Mouse (Mus musculus): Measurements from ENCODE around the gene Mea1. TPM values are rescaled to one million over a fixed set of nuclear protein-coding genes. Genes with fewer than 3 reads are reported as not detected.

Mea1 gene
- polyA plus RNA-seq, 1 experiment from 2014 or later = 128 TPM

DNA sequence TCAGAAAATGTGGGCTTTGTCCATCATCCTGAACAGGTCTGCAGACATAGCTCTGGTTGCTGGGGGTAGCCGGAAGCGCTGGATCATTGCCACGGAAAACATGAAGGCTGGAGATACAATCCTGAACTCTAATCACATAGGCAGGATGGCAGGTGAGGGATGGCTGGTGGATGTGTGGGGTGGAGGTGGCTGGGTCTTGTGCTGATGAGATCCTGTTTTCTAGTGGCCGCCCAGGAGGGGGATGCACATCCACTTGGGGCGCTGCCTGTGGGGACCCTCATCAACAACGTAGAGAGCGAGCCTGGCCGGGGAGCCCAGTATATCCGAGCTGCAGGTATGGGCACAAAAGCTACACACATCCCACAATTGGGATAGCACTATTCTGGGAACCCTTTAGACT, 30.2 kb upstream of the Mea1 start:
- Histone ChIP-seq H3K27me3 (no peaks in the 10 kb centered on the region), H3K9ac (no peak overlapping the region), H3K9me3 (no peaks in the 10 kb centered on the region), H3K4me2 (no peak overlapping the region), H3K4me1 (peaks cover 55% of the 10 kb centered on the region), H3K36me3 (peaks cover 23% of the 10 kb centered on the region), H3K27ac (no peak overlapping the region), H3K4me3 (no peak overlapping the region)
- ATAC-seq (ENCODE audit: borderline replicate concordance, extremely low read depth, low FRiP score, low TSS enrichment) = no peak
- WGBS = 85% methylated on average over 9 of the region's 9 CpGs

DNA sequence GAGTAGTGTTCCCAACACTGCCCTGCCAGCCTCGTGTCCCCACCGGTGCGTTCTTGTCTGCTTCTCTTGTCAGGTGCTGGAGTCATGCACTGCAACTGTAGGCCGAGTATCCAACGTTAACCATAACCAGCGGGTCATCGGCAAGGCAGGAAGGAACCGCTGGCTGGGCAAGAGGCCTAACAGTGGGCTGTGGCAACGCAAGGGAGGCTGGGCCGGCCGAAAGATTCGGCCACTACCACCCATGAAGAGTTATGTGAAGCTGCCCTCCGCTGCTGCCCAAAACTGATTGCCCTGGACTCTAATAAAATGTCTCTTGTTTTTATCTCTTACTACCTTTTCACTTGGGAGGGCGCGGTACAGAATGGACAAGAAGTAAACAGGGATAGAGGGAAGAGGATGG, 28.8 kb upstream of the Mea1 start:
- whole genome bisulfite sequencing = 24% methylated on average over 15 of the region's 15 CpGs
- H3K27me3 ChIP-seq = no peaks in the 10 kb centered on the region
- H3K9me3 ChIP-seq = no peaks in the 10 kb centered on the region
- ATAC-seq (ENCODE audit: borderline replicate concordance, extremely low read depth, low FRiP score, low TSS enrichment) = no peak
- H3K9ac ChIP-seq = peak overlapping the region; percentile 84
- peaks cover 47% of the 10 kb centered on the region for H3K4me1 ChIP-seq
- peaks cover 36% of the 10 kb centered on the region for H3K36me3 ChIP-seq
- peak overlapping the region; percentile 70 for H3K4me3 ChIP-seq
- peak overlapping the region; percentile 96 for H3K27ac ChIP-seq
- peak overlapping the region; percentile 87 for H3K4me2 ChIP-seq

DNA sequence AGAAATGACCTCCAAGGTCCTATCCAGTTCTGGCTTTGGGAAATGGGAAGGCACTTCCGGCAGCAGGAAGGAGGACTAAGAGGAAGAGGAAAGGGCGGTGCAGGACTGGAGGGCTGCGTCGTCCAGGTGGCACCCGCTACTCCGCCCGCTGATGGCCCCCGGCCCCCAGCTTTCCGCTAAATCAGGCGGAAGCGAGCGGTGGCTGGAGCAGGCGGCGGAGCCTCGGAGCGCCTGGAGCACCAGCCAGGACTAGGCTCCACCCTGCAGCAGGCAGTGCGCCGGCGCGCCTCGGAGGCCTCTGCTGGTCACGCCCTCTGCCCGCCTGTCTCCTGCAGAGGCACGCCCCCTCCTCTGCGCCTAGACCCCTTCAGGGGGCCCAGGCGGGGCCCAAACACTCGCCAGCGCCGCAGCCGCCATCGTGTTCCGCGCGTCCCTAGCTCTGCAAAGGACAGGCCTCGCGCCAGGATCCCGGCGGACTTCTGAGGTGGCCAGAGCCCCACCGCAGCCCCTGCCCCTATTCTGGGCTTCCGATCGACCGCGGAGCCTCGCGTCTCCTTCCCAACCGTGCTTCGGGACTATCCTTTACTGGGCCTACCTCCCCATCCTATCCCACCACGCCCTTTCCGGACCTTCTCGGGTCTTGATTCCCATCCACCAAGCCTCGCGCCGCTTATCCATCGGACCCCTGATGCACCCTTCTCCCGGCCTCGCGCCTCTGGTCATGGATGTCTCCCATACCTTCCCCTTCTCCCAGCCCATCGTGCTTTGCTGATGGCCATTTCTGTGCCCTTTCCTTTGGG, 28.2 kb upstream of the Mea1 start, which contains the start of gene Cul7:
TSS of gene Cul7 (plus strand) at position 106 of the 800 bp plus-strand sequence.
- Histone ChIP-seq H3K27me3 (no peaks in the 10 kb centered on the region), H3K36me3 (peaks cover 40% of the 10 kb centered on the region), H3K4me2 (peak within 1 kb of the TSS; percentile 87), H3K4me1 (peaks cover 41% of the 10 kb centered on the region), H3K9me3 (no peaks in the 10 kb centered on the region), H3K27ac (peak within 1 kb of the TSS; percentile 96), H3K9ac (peak within 1 kb of the TSS; percentile 84), H3K4me3 (peak within 1 kb of the TSS; percentile 70)
- whole genome bisulfite sequencing = under 1% methylated on average over 58 of the region's 58 CpGs
- ATAC-seq (ENCODE audit: borderline replicate concordance, extremely low read depth, low FRiP score, low TSS enrichment) = peak; percentile 94

DNA sequence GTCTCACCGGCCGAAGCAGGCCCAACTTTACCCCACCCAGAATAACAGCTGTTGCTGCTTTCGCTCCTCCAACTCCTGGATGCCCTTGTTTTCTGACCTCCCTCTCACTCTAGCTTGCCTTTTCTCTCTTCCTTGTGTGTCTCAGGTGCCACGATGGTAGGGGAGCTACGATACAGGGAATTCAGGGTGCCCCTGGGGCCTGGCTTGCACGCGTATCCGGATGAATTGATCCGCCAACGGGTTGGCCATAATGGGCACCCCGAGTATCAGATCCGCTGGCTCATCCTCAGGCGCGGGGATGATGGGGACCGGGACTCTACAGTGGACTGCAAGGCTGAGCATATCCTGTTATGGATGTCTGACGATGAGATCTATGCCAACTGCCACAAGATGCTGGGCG, 27.3 kb upstream of the Mea1 start:
- Histone ChIP-seq H3K27me3 (no peaks in the 10 kb centered on the region), H3K4me3 (peak overlapping the region; percentile 70), H3K36me3 (peaks cover 47% of the 10 kb centered on the region), H3K9me3 (no peaks in the 10 kb centered on the region), H3K4me2 (peak overlapping the region; percentile 87), H3K4me1 (peaks cover 41% of the 10 kb centered on the region), H3K9ac (peak overlapping the region; percentile 84), H3K27ac (peak overlapping the region; percentile 96)
- no peak for ATAC-seq (ENCODE audit: borderline replicate concordance, extremely low read depth, low FRiP score, low TSS enrichment)
- WGBS = 66% methylated on average over 17 of the region's 17 CpGs

DNA sequence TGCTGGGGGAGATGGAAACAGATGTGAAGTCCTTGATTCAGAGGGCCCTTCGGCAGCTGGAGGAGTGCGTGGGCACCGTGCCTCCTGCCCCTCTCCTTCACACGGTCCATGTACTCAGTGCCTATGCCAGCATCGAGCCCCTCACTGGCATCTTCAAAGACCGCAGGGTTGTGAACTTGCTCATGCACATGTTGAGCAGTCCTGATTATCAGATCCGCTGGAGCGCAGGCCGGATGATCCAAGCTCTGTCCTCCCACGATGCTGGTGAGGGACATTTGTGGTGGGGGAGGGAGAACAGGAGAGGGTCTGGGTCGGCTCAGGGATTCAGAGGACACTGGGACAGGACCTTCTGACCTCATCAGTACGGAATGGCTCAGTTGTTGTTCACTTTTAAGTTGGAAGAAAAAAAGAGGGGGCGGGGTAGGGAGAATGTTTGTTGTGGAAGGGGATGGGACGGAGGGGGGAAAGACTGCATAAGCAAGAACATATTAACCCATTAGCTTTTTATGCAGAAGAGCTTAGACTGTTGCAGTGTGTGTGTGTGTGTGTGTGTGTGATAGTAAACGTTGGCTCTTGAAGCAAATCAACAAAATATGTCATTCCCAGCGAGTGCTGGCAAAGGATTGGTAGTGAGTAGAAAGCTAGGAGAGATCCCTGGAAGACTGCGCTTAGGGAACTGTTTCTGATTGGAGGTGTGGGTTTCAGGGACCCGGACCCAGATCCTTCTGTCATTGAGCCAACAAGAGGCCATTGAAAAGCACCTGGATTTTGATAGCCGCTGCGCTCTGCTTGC, 26.6 kb upstream of the Mea1 start:
- Histone ChIP-seq H3K9me3 (no peaks in the 10 kb centered on the region), H3K27me3 (no peaks in the 10 kb centered on the region), H3K9ac (peak overlapping the region; percentile 84), H3K4me2 (peak overlapping the region; percentile 87), H3K36me3 (peaks cover 48% of the 10 kb centered on the region), H3K4me1 (peaks cover 35% of the 10 kb centered on the region), H3K27ac (peak overlapping the region; percentile 96; the same call in 1 of the 2 replicates), H3K4me3 (peak overlapping the region; percentile 70)
- ATAC-seq (ENCODE audit: borderline replicate concordance, extremely low read depth, low FRiP score, low TSS enrichment) = no peak
- 62% methylated on average over 20 of the region's 20 CpGs for WGBS

DNA sequence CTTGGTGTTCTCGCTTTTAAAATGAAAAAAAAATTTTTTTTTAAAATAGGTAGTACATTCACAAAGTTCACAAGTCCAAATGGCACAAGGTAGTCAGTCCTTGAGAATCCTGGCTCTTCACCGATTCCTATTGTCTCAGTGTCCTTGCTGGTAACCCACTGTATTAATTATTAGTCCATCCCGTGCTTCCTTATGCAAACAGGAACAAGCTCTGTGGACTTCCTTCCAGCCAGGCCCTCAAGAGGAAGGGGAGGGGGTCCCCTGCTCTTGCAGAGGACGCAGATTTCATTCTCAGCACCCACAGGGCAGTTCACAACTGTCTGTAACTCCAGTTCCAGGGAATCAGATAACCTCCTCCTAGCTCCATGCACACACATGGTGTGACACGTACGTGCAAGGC, 22.5 kb upstream of the Mea1 start:
- peaks cover 21% of the 10 kb centered on the region for H3K4me1 ChIP-seq
- H3K4me2 ChIP-seq = no peak overlapping the region
- H3K27ac ChIP-seq = no peak overlapping the region
- H3K4me3 ChIP-seq = no peak overlapping the region
- H3K9ac ChIP-seq = no peak overlapping the region
- 62% methylated on average over 6 of the region's 6 CpGs for whole genome bisulfite sequencing
- ATAC-seq (ENCODE audit: borderline replicate concordance, extremely low read depth, low FRiP score, low TSS enrichment) = no peak
- peaks cover 74% of the 10 kb centered on the region for H3K36me3 ChIP-seq
- H3K9me3 ChIP-seq = no peaks in the 10 kb centered on the region
- no peaks in the 10 kb centered on the region for H3K27me3 ChIP-seq

DNA sequence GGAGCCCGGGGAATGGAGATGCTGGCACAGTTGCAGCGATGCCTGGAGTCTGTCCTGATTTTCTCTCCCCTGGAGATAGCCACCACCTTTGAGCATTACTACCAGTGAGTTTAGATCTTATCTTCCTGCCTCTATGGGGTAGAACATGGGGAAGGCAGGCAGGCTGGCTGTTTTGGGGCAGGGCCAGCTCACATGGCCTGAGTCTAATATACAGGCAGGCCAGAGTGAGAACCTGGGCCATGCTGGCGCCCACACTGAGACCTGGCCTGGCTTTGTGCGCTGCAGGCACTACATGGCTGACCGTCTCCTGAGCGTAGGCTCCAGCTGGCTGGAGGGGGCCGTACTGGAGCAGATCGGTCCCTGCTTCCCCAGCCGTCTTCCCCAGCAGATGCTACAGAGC, 17.2 kb upstream of the Mea1 start:
- ATAC-seq (ENCODE audit: borderline replicate concordance, extremely low read depth, low FRiP score, low TSS enrichment) = no peak

DNA sequence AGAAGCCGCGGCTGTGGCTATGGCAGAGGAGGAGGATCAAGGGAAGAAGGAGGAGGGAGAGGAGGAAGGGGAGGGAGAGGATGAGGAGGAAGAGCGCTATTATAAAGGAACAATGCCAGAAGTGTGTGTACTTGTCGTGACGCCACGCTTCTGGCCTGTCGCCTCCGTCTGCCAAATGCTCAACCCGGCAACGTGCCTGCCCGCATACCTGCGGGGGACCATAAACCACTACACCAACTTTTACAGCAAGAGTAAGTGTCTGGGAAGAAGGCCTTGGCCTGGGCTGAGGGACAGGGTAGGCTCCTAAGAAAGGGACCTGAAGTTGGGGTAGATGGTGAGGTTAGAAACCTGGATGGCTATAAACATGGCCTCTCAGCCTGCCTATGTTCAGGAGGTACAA, 16.6 kb upstream of the Mea1 start:
- WGBS = 85% methylated on average over 12 of the region's 12 CpGs
- Histone ChIP-seq H3K4me1 (no peaks in the 10 kb centered on the region), H3K4me2 (no peak overlapping the region), H3K4me3 (no peak overlapping the region), H3K36me3 (peaks cover 81% of the 10 kb centered on the region), H3K9me3 (no peaks in the 10 kb centered on the region), H3K9ac (no peak overlapping the region), H3K27ac (no peak overlapping the region), H3K27me3 (no peaks in the 10 kb centered on the region)
- no peak for ATAC-seq (ENCODE audit: borderline replicate concordance, extremely low read depth, low FRiP score, low TSS enrichment)

More for the DNA sequence above, 17.2 kb upstream of the Mea1 start:
- H3K9ac ChIP-seq = no peak overlapping the region
- H3K4me2 ChIP-seq = no peak overlapping the region
- 88% methylated on average over 9 of the region's 9 CpGs for WGBS
- H3K4me3 ChIP-seq = no peak overlapping the region
- no peaks in the 10 kb centered on the region for H3K4me1 ChIP-seq
- H3K27ac ChIP-seq = no peak overlapping the region
- H3K9me3 ChIP-seq = no peaks in the 10 kb centered on the region
- H3K27me3 ChIP-seq = no peaks in the 10 kb centered on the region
- H3K36me3 ChIP-seq = peaks cover 82% of the 10 kb centered on the region

DNA sequence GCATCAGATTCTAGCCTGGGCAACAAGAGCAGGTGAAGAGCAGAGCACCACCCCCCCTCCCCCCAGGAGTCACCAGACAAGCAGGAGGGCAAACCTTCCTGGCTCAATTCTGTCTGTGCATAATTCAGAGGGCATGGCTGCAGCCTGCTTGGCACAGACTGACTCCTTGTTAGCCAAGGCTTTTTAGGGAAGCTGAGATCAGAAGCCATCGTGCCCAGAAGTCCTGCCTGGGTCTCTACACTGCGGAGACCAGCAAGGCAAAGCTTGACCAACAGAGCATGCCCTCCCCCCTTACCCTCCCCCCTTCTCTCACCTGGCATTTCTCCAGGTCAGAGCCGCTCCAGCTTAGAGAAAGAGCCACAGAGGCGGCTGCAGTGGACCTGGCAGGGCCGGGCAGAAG, 15.9 kb upstream of the Mea1 start:
- Histone ChIP-seq H3K27me3 (no peaks in the 10 kb centered on the region), H3K9me3 (no peaks in the 10 kb centered on the region), H3K4me1 (no peaks in the 10 kb centered on the region), H3K36me3 (peaks cover 78% of the 10 kb centered on the region), H3K4me2 (no peak overlapping the region), H3K4me3 (no peak overlapping the region), H3K9ac (no peak overlapping the region), H3K27ac (no peak overlapping the region)
- ATAC-seq (ENCODE audit: borderline replicate concordance, extremely low read depth, low FRiP score, low TSS enrichment) = no peak
- WGBS = 86% methylated on average over 5 of the region's 5 CpGs

DNA sequence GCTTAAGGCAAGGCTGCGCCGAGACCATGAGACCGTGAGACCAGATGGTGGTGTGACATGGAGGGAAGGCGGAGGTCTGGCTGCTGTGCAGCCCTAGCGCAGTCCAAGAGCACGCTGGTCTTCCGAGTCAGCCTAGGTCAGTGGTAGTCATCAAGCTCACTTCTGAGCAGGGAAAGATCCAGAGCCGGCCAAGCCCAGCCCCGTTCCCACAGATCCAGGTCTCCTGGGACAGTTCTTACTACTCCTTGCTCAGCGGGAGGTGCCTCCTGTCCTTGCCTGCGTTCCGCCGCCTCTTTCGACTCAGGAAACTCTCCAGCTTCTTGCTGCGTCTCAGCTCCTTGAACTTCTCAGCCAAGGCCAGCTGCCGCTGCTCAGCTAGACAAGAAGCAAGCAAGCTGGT, 10.9 kb upstream of the Mea1 start:
- Histone ChIP-seq H3K27ac (no peak overlapping the region), H3K36me3 (peaks cover 56% of the 10 kb centered on the region)

DNA sequence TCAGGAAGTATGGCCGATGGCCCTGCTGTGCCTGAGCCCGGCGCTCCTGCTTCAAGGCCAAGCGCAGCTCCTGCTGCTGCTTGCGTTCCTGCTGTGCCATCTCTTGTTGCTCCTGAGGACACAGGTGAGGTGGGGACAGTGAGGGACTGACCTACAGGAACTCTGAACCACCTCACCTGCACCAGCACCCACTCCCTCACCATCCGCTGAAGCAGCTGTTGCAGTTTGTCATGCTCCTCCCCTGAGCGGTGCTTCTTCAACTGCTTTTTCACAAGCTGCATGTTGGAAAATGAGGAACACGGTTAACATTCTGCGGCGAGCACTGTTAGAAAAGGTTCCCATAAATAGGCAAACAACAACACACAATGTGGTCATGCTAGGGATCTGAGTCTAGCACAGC, 8.7 kb upstream of the Mea1 start:
- H3K4me1 ChIP-seq = peaks cover 17% of the 10 kb centered on the region
- no peak overlapping the region for H3K4me2 ChIP-seq
- H3K4me3 ChIP-seq = no peak overlapping the region
- no peak overlapping the region for H3K9ac ChIP-seq
- no peaks in the 10 kb centered on the region for H3K9me3 ChIP-seq
- H3K27ac ChIP-seq = no peak overlapping the region
- ATAC-seq (ENCODE audit: borderline replicate concordance, extremely low read depth, low FRiP score, low TSS enrichment) = no peak
- H3K36me3 ChIP-seq = peaks cover 35% of the 10 kb centered on the region
- no peaks in the 10 kb centered on the region for H3K27me3 ChIP-seq
- 95% methylated on average over 10 of the region's 10 CpGs for WGBS

More for the DNA sequence above, 10.9 kb upstream of the Mea1 start:
- Histone ChIP-seq H3K4me3 (no peak overlapping the region), H3K4me2 (no peak overlapping the region), H3K9ac (no peak overlapping the region), H3K9me3 (no peaks in the 10 kb centered on the region), H3K4me1 (0 out of 2 replicates have a peak, but pooled peaks cover under 1% of the 10 kb centered on the region), H3K27me3 (no peaks in the 10 kb centered on the region)
- 87% methylated on average over 16 of the region's 16 CpGs for WGBS
- ATAC-seq (ENCODE audit: borderline replicate concordance, extremely low read depth, low FRiP score, low TSS enrichment) = no peak

All from lung, embryonic 15.5 days (tissue).